Mouse (Mus musculus) heart, postnatal 14 days (tissue): ENCODE results near the gene Saysd1. TPM values are rescaled to one million over a fixed set of nuclear protein-coding genes. Genes with fewer than 3 reads are reported as not detected.

Source experiments
- DNase-seq, 2 experiments: peaks; one replicate each; pipeline ENCODE4 v3.0.0; 2021 to 2022
- intact Hi-C: fragments of 180-260 bp; cut with DNase I; formaldehyde crosslinking; loops from one replicate; pipeline ENCODE4 v1.15.1; 2025
- total RNA-seq, 2 experiments: library from RNA; stranded (reverse); gene quantifications; 2 replicates each; pipeline ENCODE4 v1.2.3; 2021

The Saysd1 gene
- total RNA-seq, 2 experiments from 2014 or later = 2.3 to 2.5 TPM

GRCm38 (mm10) chr14:20168054-20168453 lies 29.7 kb upstream of the Saysd1 start:
- intact Hi-C loops = no loop called here
- DNase-seq = no peak

GRCm38 (mm10) chr14:20165413-20165812 lies 27.1 kb upstream of the Saysd1 start:
- intact Hi-C loops = no loop called here
- DNase-seq = peak; percentile 9 to 59

- intact Hi-C loops = no loop called here
- no peak for DNase-seq
Measured at GRCm38 (mm10) chr14:20164438-20164837, 26.1 kb upstream of the Saysd1 start.

GRCm38 (mm10) chr14:20162686-20163085 lies 24.4 kb upstream of the Saysd1 start:
- peak; percentile 12 to 15 for DNase-seq

GRCm38 (mm10) chr14:20158727-20159681 lies 20.7 kb upstream of the Saysd1 start:
- intact Hi-C loops = no loop called here
- peak in 1 of 2 experiments; percentile 20 for DNase-seq

More at GRCm38 (mm10) chr14:20162686-20163085, 24.4 kb upstream of the Saysd1 start:
- intact Hi-C loops = no loop called here

GRCm38 (mm10) chr14:20157595-20157994 lies 19.3 kb upstream of the Saysd1 start:
- intact Hi-C loops = no loop called here
- DNase-seq = no peak

GRCm38 (mm10) chr14:20155718-20156117 lies 17.4 kb upstream of the Saysd1 start:
- DNase-seq = no peak
- intact Hi-C loops = no loop called here

- intact Hi-C loops = no loop called here
Measured at GRCm38 (mm10) chr14:20154937-20155336, 16.6 kb upstream of the Saysd1 start.

GRCm38 (mm10) chr14:20154245-20154644 lies 15.9 kb upstream of the Saysd1 start:
- intact Hi-C loops = no loop called here
- no peak for DNase-seq

More at GRCm38 (mm10) chr14:20154937-20155336, 16.6 kb upstream of the Saysd1 start:
- no peak for DNase-seq

GRCm38 (mm10) chr14:20149127-20150080 lies 11.1 kb upstream of the Saysd1 start:
- intact Hi-C loops = loop anchor here (5.0 kb wide), 1 partner anchor 78 kb away; no protein-coding TSS in a partner anchor
- DNase-seq = no peak

- no peak for DNase-seq
- intact Hi-C loops = loop anchor here (5.0 kb wide), 1 partner anchor 79 kb away; no protein-coding TSS in a partner anchor
Measured at GRCm38 (mm10) chr14:20148514-20148913, 10.2 kb upstream of the Saysd1 start.

GRCm38 (mm10) chr14:20147854-20148253 lies 9.5 kb upstream of the Saysd1 start:
- DNase-seq = no peak
- intact Hi-C loops = loop anchor here (5.0 kb wide), 1 partner anchor 79 kb away; no protein-coding TSS in a partner anchor

GRCm38 (mm10) chr14:20144093-20144492 lies 5.8 kb upstream of the Saysd1 start:
- DNase-seq = no peak
- intact Hi-C loops = no loop called here

GRCm38 (mm10) chr14:20134965-20135671 lies 3.2 kb downstream of the Saysd1 start:
- intact Hi-C loops = no loop called here

GRCm38 (mm10) chr14:20128162-20128561 lies 10.2 kb downstream of the Saysd1 start:
- DNase-seq = no peak
- intact Hi-C loops = no loop called here

More at GRCm38 (mm10) chr14:20134965-20135671, 3.2 kb downstream of the Saysd1 start:
- no peak for DNase-seq

- intact Hi-C loops = no loop called here
Measured at GRCm38 (mm10) chr14:20127406-20128087, 10.8 kb downstream of the Saysd1 start.

GRCm38 (mm10) chr14:20120868-20121267 lies 17.5 kb downstream of the Saysd1 start:
- intact Hi-C loops = no loop called here
- no peak for DNase-seq

More at GRCm38 (mm10) chr14:20127406-20128087, 10.8 kb downstream of the Saysd1 start:
- DNase-seq = no peak

- DNase-seq = no peak
- intact Hi-C loops = no loop called here
Measured at GRCm38 (mm10) chr14:20120012-20120411, 18.3 kb downstream of the Saysd1 start.

- intact Hi-C loops = no loop called here
- peak; percentile 4 to 21 for DNase-seq
Measured at GRCm38 (mm10) chr14:20116149-20116605, 22.2 kb downstream of the Saysd1 start.
